In the genomic region with DNA sequence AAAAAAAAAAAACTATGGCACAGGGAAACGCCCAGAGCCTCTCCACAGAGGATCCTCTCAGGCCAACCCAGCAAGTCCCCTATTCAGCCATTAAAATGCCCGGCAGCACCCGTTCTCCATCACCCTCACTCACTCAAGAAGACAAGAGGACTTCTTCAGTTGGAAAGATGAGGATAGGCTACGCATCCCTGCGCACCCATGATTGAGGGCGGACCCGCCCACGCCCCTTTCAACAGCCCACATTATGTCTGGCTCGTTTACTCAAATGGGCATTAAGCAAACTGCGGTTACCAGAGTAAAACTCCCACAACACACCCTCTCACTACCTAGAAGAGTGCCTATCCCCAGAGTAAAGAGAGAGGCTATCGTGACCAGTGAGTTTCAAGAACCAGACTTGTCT, we compare ENCODE assay signal across 9 mouse cellular contexts. TPM values are rescaled to one million over a fixed set of nuclear protein-coding genes. Genes with fewer than 3 reads are reported as not detected.
DNase-seq lines count a peak whose midpoint lies in the region; ATAC-seq and TF ChIP-seq lines count a peak whose summit lies in the region.
"Had no signal": no experiment of that assay in that cellular context is flagged by ENCODE, and none has a peak within 500 bp of the region (broad histone marks: within the 10 kb centered on the region; RNA-seq: fewer than 3 reads in every experiment).

No protein-coding gene starts in this region.

- TF ChIP-seq CTCF in heart, adult 2 months (IDR thresholded peaks at IDR 0.05): no peak

- no peaks in the 10 kb centered on the region for H3K36me3 ChIP-seq in heart, embryonic 12.5 days
- no peaks in the 10 kb centered on the region for H3K36me3 ChIP-seq in heart, adult 2 months (ENCODE audit: control insufficient read depth, insufficient read depth, low read length)
- H3K36me3 ChIP-seq in limb, embryonic 10.5 days: no peaks in the 10 kb centered on the region
- H3K36me3 ChIP-seq in stomach, embryonic 15.5 days: no peaks in the 10 kb centered on the region

- H3K9me3 ChIP-seq in heart, embryonic 12.5 days (replicated peaks): no peaks in the 10 kb centered on the region
- no peaks in the 10 kb centered on the region for H3K9me3 ChIP-seq in limb, embryonic 10.5 days (replicated peaks)
- no peaks in the 10 kb centered on the region for H3K9me3 ChIP-seq in stomach, embryonic 15.5 days

- H3K9ac ChIP-seq in heart, embryonic 12.5 days: no peak overlapping the region
- H3K9ac ChIP-seq in heart, adult 2 months (ENCODE audit: low read depth, low read length): no peak overlapping the region
- no peak overlapping the region for H3K9ac ChIP-seq in stomach, embryonic 15.5 days

- WGBS in heart, embryonic 12.5 days: 44% methylated on average over 11 of the region's 11 CpGs
- 53% methylated on average over 11 of the region's 11 CpGs for WGBS in heart, adult 2 months
- WGBS in limb, embryonic 10.5 days: 38% methylated on average over 11 of the region's 11 CpGs
- WGBS in stomach, embryonic 15.5 days: 48% methylated on average over 11 of the region's 11 CpGs

- no peak overlapping the region for H3K27ac ChIP-seq in heart, embryonic 12.5 days (ENCODE audit: poor library complexity, severe bottlenecking)
- no peak overlapping the region for H3K27ac ChIP-seq in heart, adult 2 months
- no peak overlapping the region for H3K27ac ChIP-seq in limb, embryonic 10.5 days
- H3K27ac ChIP-seq in stomach, embryonic 15.5 days: no peak overlapping the region

- TF ChIP-seq POLR2A in heart, adult 2 months (IDR thresholded peaks at IDR 0.05; ENCODE audit: insufficient read depth, low read depth, low read length): no peak

- no peaks in the 10 kb centered on the region for H3K79me2 ChIP-seq in heart, adult 2 months (replicated peaks; ENCODE audit: control insufficient read depth, insufficient read depth, low read length)

- intact Hi-C loops in heart, adult 2 months (cut with DNase I): no loop called here

- H3K4me2 ChIP-seq in heart, embryonic 12.5 days: peak overlapping the region; percentile 98
- H3K4me2 ChIP-seq in stomach, embryonic 15.5 days: peak overlapping the region; percentile 82

- no peak overlapping the region for H3K4me3 ChIP-seq in heart, embryonic 12.5 days
- no peak overlapping the region for H3K4me3 ChIP-seq in heart, adult 2 months
- H3K4me3 ChIP-seq in limb, embryonic 10.5 days: peak overlapping the region; percentile 58
- H3K4me3 ChIP-seq in stomach, embryonic 15.5 days (replicated peaks): no peak overlapping the region

- H3K4me1 ChIP-seq in heart, embryonic 12.5 days (replicated peaks): peaks cover 7% of the 10 kb centered on the region; the same call in 1 of the 2 replicates
- no peaks in the 10 kb centered on the region for H3K4me1 ChIP-seq in heart, adult 2 months (ENCODE audit: control insufficient read depth, insufficient read depth, low read length)
- peaks cover 9% of the 10 kb centered on the region for H3K4me1 ChIP-seq in limb, embryonic 10.5 days
- peaks cover 11% of the 10 kb centered on the region for H3K4me1 ChIP-seq in stomach, embryonic 15.5 days

- ATAC-seq in heart, embryonic 12.5 days (ENCODE audit: insufficient number of reproducible peaks, low FRiP score): no peak
- no peak for ATAC-seq in stomach, embryonic 15.5 days (ENCODE audit: insufficient read depth, low FRiP score, low read depth)

- peaks cover 7% of the 10 kb centered on the region; the same call in 1 of the 2 replicates for H3K27me3 ChIP-seq in heart, embryonic 12.5 days (replicated peaks)
- H3K27me3 ChIP-seq in heart, adult 2 months (ENCODE audit: control insufficient read depth, insufficient read depth, low read length): no peaks in the 10 kb centered on the region; the same call in 1 of the 2 replicates
- H3K27me3 ChIP-seq in limb, embryonic 10.5 days (ENCODE audit: low read depth, poor library complexity, severe bottlenecking): peaks cover 38% of the 10 kb centered on the region
- H3K27me3 ChIP-seq in stomach, embryonic 15.5 days (replicated peaks): no peaks in the 10 kb centered on the region; the same call in 1 of the 2 replicates

- DNase-seq in heart, adult 2 months: no peak
- peak; percentile 29 for DNase-seq in right cerebral cortex, adult 18-20 months
- DNase-seq in right cerebral cortex, postnatal 4 days: no peak
- DNase-seq in limb, embryonic 10.5 days (ENCODE audit: low spot score): peak; percentile 30
- DNase-seq in thymus, postnatal 4 days: no peak
- DNase-seq in layer of hippocampus, adult 8-10 months (ENCODE audit: low spot score in 2 of 2): no peak
- DNase-seq: cerebellum, adult 11-12 months had no signal

- TF ChIP-seq EP300 in heart, adult 2 months (IDR thresholded peaks at IDR 0.05; ENCODE audit: insufficient read depth, low read depth, low read length): no peak

RNA-seq across cellular contexts. Expression of gene Shc3, which starts 26.2 kb away (rescaled TPM):
- polyA plus RNA-seq in heart, embryonic 12.5 days (2016; fragmentation: Nextera tagmentation; extraction: Ambion mirVana): 0.26 and 0.32 TPM in 2 replicates
- total RNA-seq in heart, adult 2 months (2021): 1 to 10 TPM in 1 of 2 experiments, under 1 TPM in 1; 0.91 to 2.1 TPM
- 0.80 and 1.2 TPM in 2 replicates for polyA plus RNA-seq in heart, adult 2 months (2012; rRNA removed)
- polyA plus RNA-seq in limb, embryonic 10.5 days (2016; fragmentation: Nextera tagmentation; extraction: Ambion mirVana): 0.11 and 0.14 TPM in 2 replicates
- polyA plus RNA-seq in stomach, embryonic 15.5 days (2015; fragmentation: Nextera tagmentation; extraction: Ambion mirVana): 0.35 and 0.41 TPM in 2 replicates
- 100 to 1,000 TPM; 103 to 128 (median 120) TPM for total RNA-seq in layer of hippocampus, adult 8-10 months (2022)

RNA-seq across cellular contexts. Expression of gene Cks2, which starts 49.6 kb away (rescaled TPM):
- 247 and 252 TPM in 2 replicates for polyA plus RNA-seq in heart, embryonic 12.5 days (2016; fragmentation: Nextera tagmentation; extraction: Ambion mirVana)
- 1 to 10 TPM in 1 of 2 experiments, under 1 TPM in 1; 0.50 to 1.2 TPM for total RNA-seq in heart, adult 2 months (2021)
- polyA plus RNA-seq in heart, adult 2 months (2012; rRNA removed): 1.5 and 1.6 TPM in 2 replicates
- polyA plus RNA-seq in limb, embryonic 10.5 days (2016; fragmentation: Nextera tagmentation; extraction: Ambion mirVana): 393 and 424 TPM in 2 replicates
- 304 and 342 TPM in 2 replicates for polyA plus RNA-seq in stomach, embryonic 15.5 days (2015; fragmentation: Nextera tagmentation; extraction: Ambion mirVana)
- 1 to 10 TPM; 2.0 to 3.3 (median 2.2) TPM for total RNA-seq in layer of hippocampus, adult 8-10 months (2022)

RNA-seq across cellular contexts. Expression of gene Secisbp2, which starts 56.1 kb away (rescaled TPM):
- 20.3 and 27.9 TPM in 2 replicates for polyA plus RNA-seq in heart, embryonic 12.5 days (2016; fragmentation: Nextera tagmentation; extraction: Ambion mirVana)
- total RNA-seq in heart, adult 2 months (2021): 10 to 100 TPM; 11.1 to 11.5 TPM
- polyA plus RNA-seq in heart, adult 2 months (2012; rRNA removed): 15.3 and 20.6 TPM in 2 replicates
- polyA plus RNA-seq in limb, embryonic 10.5 days (2016; fragmentation: Nextera tagmentation; extraction: Ambion mirVana): 25.4 and 27.8 TPM in 2 replicates
- 27.1 and 27.3 TPM in 2 replicates for polyA plus RNA-seq in stomach, embryonic 15.5 days (2015; fragmentation: Nextera tagmentation; extraction: Ambion mirVana)
- 10 to 100 TPM; 18.9 to 21.5 (median 21.0) TPM for total RNA-seq in layer of hippocampus, adult 8-10 months (2022)

Comparison
In these comparisons a context has a peak if more than half of its experiments do, and no peak if none do; other contexts are left out.
1. DNase-seq: peak in right cerebral cortex, adult 18-20 months (single experiment) and limb, embryonic 10.5 days (single experiment); none in heart, adult 2 months (0 of 2), right cerebral cortex, postnatal 4 days (single experiment), thymus, postnatal 4 days (single experiment) and layer of hippocampus, adult 8-10 months (0 of 2).
2. RNA of gene Cks2, which starts 49.6 kb away (polyA plus RNA-seq): 393 to 424 TPM in limb, embryonic 10.5 days, 304 to 342 TPM in stomach, embryonic 15.5 days and 247 to 252 TPM in heart, embryonic 12.5 days; 1.5 to 1.6 TPM in heart, adult 2 months; every median in the first group is over 10 times any median in the second.